Mouse (Mus musculus) hindlimb bud, embryonic 11.5 days (tissue): ENCODE results near the gene Slc24a3.

ENCODE experiments used
- DNase-seq: peaks from one replicate; pipeline ENCODE4 v3.0.0-alpha.2; 2012; ENCODE audit warnings: low read depth, low spot score; ENCODE audit errors: extremely low spot score

The Slc24a3 gene

GRCm38 (mm10) chr2:145274016-145274677 is 106.6 kb downstream of the Slc24a3 start:
- DNase-seq, result no peak

GRCm38 (mm10) chr2:145279336-145279735 is 111.8 kb downstream of the Slc24a3 start:
- DNase-seq, result no peak

- DNase-seq, result no peak
Measured at GRCm38 (mm10) chr2:145283746-145284145, 116.2 kb downstream of the Slc24a3 start.

- DNase-seq, result no peak
Measured at GRCm38 (mm10) chr2:145288501-145288900, 120.9 kb downstream of the Slc24a3 start.

GRCm38 (mm10) chr2:145291473-145291872 is 123.9 kb downstream of the Slc24a3 start:
- DNase-seq, result no peak

GRCm38 (mm10) chr2:145292196-145292595 is 124.6 kb downstream of the Slc24a3 start:
- no peak for DNase-seq

- no peak for DNase-seq
Measured at GRCm38 (mm10) chr2:145292816-145293215, 125.3 kb downstream of the Slc24a3 start.

GRCm38 (mm10) chr2:145296906-145297305 is 129.4 kb downstream of the Slc24a3 start:
- no peak for DNase-seq

- DNase-seq, result no peak
Measured at GRCm38 (mm10) chr2:145299914-145300699, 132.6 kb downstream of the Slc24a3 start.

GRCm38 (mm10) chr2:145307231-145307883 is 139.8 kb downstream of the Slc24a3 start:
- no peak for DNase-seq

GRCm38 (mm10) chr2:145318916-145319315 is 151.4 kb downstream of the Slc24a3 start:
- no peak for DNase-seq

- DNase-seq, result no peak
Measured at GRCm38 (mm10) chr2:145321287-145321686, 153.7 kb downstream of the Slc24a3 start.

- DNase-seq, result no peak
Measured at GRCm38 (mm10) chr2:145321755-145322154, 154.2 kb downstream of the Slc24a3 start.

- DNase-seq, result no peak
Measured at GRCm38 (mm10) chr2:145324477-145324876, 156.9 kb downstream of the Slc24a3 start.

- no peak for DNase-seq
Measured at GRCm38 (mm10) chr2:145325852-145326251, 158.3 kb downstream of the Slc24a3 start.

GRCm38 (mm10) chr2:145326544-145326943 is 159.0 kb downstream of the Slc24a3 start:
- no peak for DNase-seq

- DNase-seq, result no peak
Measured at GRCm38 (mm10) chr2:145329756-145330155, 162.2 kb downstream of the Slc24a3 start.

- DNase-seq, result no peak
Measured at GRCm38 (mm10) chr2:145331525-145331924, 164.0 kb downstream of the Slc24a3 start.

GRCm38 (mm10) chr2:145333466-145333865 is 165.9 kb downstream of the Slc24a3 start:
- DNase-seq, result no peak

- no peak for DNase-seq
Measured at GRCm38 (mm10) chr2:145336406-145336805, 168.9 kb downstream of the Slc24a3 start.

GRCm38 (mm10) chr2:145340816-145341215 is 173.3 kb downstream of the Slc24a3 start:
- no peak for DNase-seq

GRCm38 (mm10) chr2:145342956-145343355 is 175.4 kb downstream of the Slc24a3 start:
- no peak for DNase-seq
